Mouse (Mus musculus) gastrocnemius, adult 18-20 months (tissue): ENCODE data around the gene AY761185. TPM values are rescaled to one million over a fixed set of nuclear protein-coding genes. Genes with fewer than 3 reads are reported as not detected.
"Not testable (repeated sequence)": the region's sequence is repeated elsewhere in the genome, so short reads cannot be mapped to it uniquely, and the experiment has no call there.

Experiments used
- DNase-seq: peaks from one replicate; pipeline ENCODE4 v3.0.0; 2021; ENCODE audit warnings: low spot score
- long read RNA-seq, 2 experiments: library from polyadenylated mRNA; stranded (forward); transcript quantifications; one replicate each; pipeline ENCODE4 v2.0.0; 2021
- total RNA-seq, 2 experiments: library from RNA; stranded (reverse); gene quantifications; 2 replicates each; pipeline ENCODE4 v1.2.3; 2021

Gene AY761185
- not detected for total RNA-seq
- long read RNA-seq, experiment 1 = 0 reads
- long read RNA-seq, experiment 2 = 0 reads

DNA sequence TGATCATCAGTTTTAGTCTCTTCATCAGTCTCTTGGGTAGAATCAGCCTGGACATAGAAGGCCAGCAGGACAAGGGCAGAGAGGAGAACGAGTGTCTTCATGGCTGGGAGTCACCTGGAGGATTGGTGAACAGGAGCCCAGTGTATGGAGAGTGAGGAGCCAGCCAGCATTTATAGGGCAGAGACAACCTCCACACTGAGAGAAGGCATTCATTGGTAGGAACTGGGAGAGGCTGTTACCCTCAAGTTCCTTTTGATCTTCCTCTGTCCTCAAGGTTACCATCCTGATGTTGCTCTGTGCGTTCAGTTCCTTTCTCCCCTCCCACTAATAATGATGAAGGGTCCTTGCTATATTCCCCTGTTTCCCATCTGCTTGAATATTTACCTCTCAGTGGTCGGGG lies at the start of gene AY761185:
TSS of gene AY761185 (minus strand) at position 101 of the 400 bp plus-strand sequence.
- DNase-seq = no peak

DNA sequence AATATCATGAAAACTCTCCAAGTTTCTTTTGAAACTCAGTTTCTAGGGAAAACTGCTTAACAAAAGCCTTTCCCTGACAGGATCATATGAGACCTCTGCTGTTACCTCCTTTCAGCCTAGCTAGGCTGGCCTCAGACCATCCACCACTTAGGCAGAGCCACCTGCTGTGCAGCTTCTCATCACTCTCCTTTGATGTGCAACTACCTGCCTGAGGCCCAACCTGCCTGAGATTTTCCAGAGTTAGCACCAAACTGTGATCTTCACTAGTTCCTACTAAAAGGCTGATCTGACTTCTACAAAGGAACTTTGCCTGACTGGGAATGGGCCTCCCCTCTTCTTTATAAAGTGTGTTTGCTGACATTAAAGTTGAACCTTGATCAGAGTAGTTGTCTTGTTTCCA lies 49.5 kb upstream of the AY761185 start:
- not testable (repeated sequence) for DNase-seq

DNA sequence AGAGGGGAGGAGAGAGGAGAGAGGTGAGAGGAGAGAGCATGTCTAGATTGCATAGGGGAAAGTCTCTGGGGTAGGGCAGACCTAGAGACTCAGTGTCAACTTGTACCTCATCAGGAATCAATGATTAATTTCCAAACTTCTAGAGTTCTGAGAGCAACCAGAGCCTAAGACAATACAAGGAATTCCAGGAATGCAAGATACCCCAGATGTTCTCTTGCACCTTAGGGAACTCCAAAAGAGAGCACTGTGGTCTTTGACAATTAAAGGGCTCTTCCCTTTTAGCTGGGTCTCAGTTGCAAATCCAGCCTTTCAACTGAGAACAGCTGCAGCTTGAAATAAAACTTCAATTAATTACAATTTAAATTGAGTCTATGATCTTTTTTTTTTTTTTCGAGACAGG lies 35.3 kb upstream of the AY761185 start:
- DNase-seq = no peak

DNA sequence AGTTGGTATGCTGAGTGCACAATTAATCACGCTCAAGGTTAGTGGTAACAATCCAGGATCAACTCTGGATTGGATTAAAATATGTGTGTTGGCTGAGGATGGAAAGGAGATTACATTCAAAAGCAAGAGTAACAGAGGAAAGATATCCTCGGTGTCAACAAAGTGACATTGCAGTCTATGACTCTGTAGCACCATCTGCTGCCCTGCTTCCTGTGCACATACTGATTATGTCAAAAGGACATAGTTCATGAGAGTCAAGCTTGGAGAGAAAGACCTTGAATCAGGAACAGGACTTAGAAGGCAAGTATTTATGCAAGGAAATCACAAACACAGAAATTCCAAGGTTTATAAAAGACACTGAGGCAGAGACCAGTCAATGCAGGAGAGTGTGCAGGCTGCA lies 20.0 kb upstream of the AY761185 start:
- no peak for DNase-seq

DNA sequence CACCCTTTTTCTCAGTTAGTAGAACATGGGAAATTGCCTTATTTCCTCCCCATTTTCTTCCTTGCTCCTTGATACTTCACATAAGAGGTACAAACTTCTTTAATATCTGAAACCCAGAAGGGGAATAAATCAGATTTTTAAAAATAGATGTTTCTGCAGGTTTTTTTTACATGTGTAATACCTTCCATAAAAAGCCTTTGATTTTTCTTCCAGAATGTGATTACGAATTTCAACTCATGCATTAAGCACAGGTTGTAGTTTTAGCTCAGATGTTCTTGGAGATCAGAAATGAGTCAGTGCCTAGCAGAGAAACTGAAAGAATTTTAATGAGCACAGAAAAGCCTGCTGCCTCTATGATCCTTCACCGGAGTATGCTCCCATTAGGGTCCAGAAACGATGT lies 22.5 kb downstream of the AY761185 start, which contains the start of gene Gm6040:
TSS of gene Gm6040 (minus strand) at position 101 of the 400 bp plus-strand sequence.
- DNase-seq = no peak

DNA sequence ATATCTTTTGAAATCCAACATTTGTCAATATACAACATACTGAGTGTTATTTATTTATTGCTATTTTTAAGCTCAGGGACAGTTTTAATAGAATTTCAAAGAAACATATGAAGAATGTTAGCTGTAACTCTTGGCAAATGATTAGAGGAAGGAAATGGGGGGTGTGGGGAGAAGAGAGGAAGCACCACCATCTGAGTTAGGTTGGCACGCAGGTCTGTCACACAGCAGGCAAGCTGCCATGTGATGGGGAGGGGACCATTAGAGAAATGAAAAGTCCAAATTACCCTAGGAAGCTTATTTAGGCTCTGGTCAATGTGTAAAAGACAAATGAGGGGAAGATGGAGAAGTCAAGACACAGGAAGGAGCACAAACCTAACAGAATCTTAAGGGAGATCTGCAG lies 32.2 kb downstream of the AY761185 start:
- no peak for DNase-seq

DNA sequence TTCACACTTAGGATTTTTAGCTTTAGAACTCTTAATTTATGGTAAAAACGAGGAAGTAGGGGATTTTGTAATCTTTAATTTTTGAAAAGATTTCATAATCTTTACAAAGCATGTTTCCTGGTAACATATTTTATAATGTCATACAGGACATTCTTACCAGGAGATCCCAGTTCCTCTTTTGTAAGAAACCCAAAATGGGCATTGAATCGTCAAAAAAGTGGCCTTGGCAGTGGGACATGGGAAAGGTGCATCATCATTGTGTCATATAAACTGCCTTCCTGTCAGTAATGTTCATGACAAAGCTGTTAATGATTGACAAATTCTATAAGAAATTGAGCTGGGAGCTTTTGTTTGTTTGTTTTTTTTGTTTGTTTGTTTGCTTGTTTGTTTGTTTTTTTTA lies 36.3 kb downstream of the AY761185 start:
- no peak for DNase-seq

DNA sequence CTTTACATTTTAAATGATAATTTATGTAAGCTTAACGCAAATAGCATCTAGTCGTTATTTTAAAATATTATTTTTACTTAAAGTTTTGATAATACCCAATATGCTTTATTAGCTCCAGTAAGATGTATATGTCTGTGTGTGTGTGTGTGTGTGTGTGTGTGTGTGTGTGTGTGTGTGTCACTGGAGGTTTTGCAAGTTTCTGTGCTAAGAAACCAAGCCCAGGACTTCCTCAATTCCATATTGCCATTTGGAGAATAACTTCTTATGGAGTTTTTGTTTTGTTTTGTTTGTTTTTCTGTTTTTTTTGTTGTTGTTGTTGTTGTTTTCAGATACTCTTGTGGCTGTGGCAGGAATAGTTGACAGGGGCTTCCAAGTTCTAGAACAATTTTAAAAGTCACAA lies 37.4 kb downstream of the AY761185 start:
- DNase-seq = no peak

DNA sequence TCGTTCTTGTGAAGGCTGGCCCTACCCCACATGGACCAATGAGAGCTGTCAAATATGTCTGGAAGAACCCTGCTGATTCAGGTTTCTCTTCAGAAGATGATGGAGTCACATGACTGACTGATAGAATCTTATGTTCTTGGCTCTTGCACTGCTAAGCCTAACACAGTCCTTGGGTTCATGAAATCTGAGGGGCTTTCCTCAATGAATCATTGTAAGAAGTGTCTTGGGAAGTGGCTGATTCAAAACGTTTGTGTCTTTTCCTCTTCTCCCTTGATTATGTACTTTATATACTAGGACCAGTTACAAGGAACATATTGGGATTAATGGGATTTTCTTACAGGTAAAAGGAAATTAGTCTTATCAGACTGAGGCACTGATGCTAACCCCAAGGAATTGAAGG lies 42.0 kb downstream of the AY761185 start, which contains the start of gene Gm15056:
TSS of gene Gm15056 (minus strand) at position 101 of the 400 bp plus-strand sequence.
- no peak for DNase-seq

Other genes with a start within 250 kb of the AY761185 start
- not detected for gene Defb33, start 52.0 kb downstream of the AY761185 start, total RNA-seq
- gene Gm15056, start 42.1 kb downstream of the AY761185 start, total RNA-seq = not detected
- gene Gm6040, start 22.6 kb downstream of the AY761185 start, total RNA-seq = not detected
- not detected for gene Defa21, start 80.8 kb upstream of the AY761185 start, total RNA-seq
- not detected for gene Defa23, start 110.3 kb upstream of the AY761185 start, total RNA-seq
- gene Defa35, start 120.3 kb upstream of the AY761185 start, total RNA-seq = not detected
- not detected for gene Defa25, start 139.7 kb upstream of the AY761185 start, total RNA-seq
- not detected for gene Gm14851, start 151.3 kb upstream of the AY761185 start, total RNA-seq
- not detected for gene Defa30, start 189.9 kb upstream of the AY761185 start, total RNA-seq
- not detected for gene Defa22, start 217.6 kb upstream of the AY761185 start, total RNA-seq
- gene Defa31, start 246.9 kb upstream of the AY761185 start, total RNA-seq = not detected